Mouse (Mus musculus) thymus, adult 2 months (tissue): ENCODE results near the gene Kcnc4.

ENCODE experiments used
- CTCF ChIP-seq: fragments of 200-500 bp; IDR thresholded peaks from 2 replicates; pipeline ENCODE4 v1.5.1; 2012; ENCODE audit warnings: mild to moderate bottlenecking, control low read depth, low read length, moderate library complexity, borderline replicate concordance; ENCODE audit not compliant: control insufficient read depth, poor library complexity, insufficient read depth; ENCODE audit errors: extremely low read depth
- POLR2A ChIP-seq: fragments of 200-500 bp; IDR thresholded peaks from 2 replicates; pipeline ENCODE4 v1.6.1; 2012; ENCODE audit warnings: mild to moderate bottlenecking, low read length, control low read depth, moderate library complexity; ENCODE audit not compliant: control insufficient read depth, poor library complexity, insufficient read depth; ENCODE audit errors: extremely low read depth

- TF ChIP-seq CTCF (no peak), POLR2A (no peak)
Measured at GRCm38 (mm10) chr3:107459773-107460431, 550 bp upstream of the Kcnc4 start.
